Mouse (Mus musculus): ENCODE results near the gene Bpifa2. TPM values are rescaled to one million over a fixed set of nuclear protein-coding genes. Genes with fewer than 3 reads are reported as not detected.
"Not testable (repeated sequence)": the region's sequence is repeated elsewhere in the genome, so short reads cannot be mapped to it uniquely, and the experiment has no call there.

Bpifa2 gene
- polyA plus RNA-seq, 1 experiment from 2014 or later: not detected

DNA sequence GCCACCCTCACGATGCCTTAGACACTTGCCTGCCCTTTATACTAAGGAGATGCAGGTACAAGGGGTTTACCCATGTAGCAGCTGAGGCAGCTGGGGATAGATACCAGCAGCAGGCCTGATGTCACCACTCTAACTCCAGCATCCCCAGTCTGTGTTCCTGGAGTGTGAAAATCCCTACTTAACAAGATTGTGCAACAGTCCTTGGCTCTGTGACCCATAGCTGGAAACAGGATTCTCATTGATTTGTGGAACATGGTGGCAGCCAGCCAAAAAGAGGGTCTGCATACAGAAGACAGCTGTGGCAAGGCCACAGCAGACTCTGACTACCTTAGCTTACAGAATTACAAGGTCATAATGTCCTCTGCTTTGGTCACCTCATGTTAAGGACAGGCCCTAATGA lies 3.0 kb upstream of the Bpifa2 start:
- no peak overlapping the region for H3K9ac ChIP-seq (ENCODE audit: low read depth, low read length)
- no peak for ATAC-seq (ENCODE audit: low FRiP score, low TSS enrichment)
- no peak overlapping the region for H3K27ac ChIP-seq (ENCODE audit: low read depth, low read length)
- 93% methylated on average over 1 of the region's 1 CpGs for WGBS
- no peaks in the 10 kb centered on the region for H3K4me1 ChIP-seq (ENCODE audit: control insufficient read depth, insufficient read depth, low read length)
- H3K4me2 ChIP-seq (replicated peaks; ENCODE audit: low read depth, low read length): no peak overlapping the region
- no peaks in the 10 kb centered on the region for H3K27me3 ChIP-seq (ENCODE audit: control insufficient read depth, insufficient read depth, low read length)
- H3K9me3 ChIP-seq (ENCODE audit: control insufficient read depth, low read length): no peaks in the 10 kb centered on the region
- H3K36me3 ChIP-seq (ENCODE audit: control insufficient read depth, insufficient read depth, low read length): no peaks in the 10 kb centered on the region
- H3K4me3 ChIP-seq (ENCODE audit: low read length): no peak overlapping the region

DNA sequence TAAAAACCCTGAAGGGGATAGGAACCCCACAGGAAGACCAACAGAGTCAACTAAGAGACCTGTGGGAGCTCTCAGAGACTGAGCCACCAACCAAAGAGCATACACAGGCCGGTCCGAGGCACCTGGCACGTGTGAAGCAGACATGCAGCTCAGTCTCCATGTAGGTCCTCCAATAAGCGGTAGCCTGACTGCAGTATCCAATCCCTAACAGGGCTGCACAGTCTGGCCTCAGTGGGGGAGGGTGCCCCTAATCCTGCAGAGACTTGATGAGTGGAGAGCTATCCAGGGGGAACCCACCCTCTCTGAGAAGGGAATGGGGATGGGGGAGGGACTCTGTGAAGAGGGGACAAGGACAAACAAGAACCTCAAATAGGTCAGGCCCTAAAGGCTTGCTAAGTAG lies 2.3 kb upstream of the Bpifa2 start:
- no peak overlapping the region for H3K27ac ChIP-seq (ENCODE audit: low read depth, low read length)
- H3K4me3 ChIP-seq (ENCODE audit: low read length): no peak overlapping the region
- H3K4me1 ChIP-seq (ENCODE audit: control insufficient read depth, insufficient read depth, low read length): no peaks in the 10 kb centered on the region
- 93% methylated on average over 4 of the region's 4 CpGs for WGBS
- H3K9me3 ChIP-seq (ENCODE audit: control insufficient read depth, low read length): no peaks in the 10 kb centered on the region
- no peak overlapping the region for H3K9ac ChIP-seq (ENCODE audit: low read depth, low read length)
- H3K4me2 ChIP-seq (replicated peaks; ENCODE audit: low read depth, low read length): no peak overlapping the region
- no peak for ATAC-seq (ENCODE audit: low FRiP score, low TSS enrichment)
- H3K36me3 ChIP-seq (ENCODE audit: control insufficient read depth, insufficient read depth, low read length): no peaks in the 10 kb centered on the region
- no peaks in the 10 kb centered on the region for H3K27me3 ChIP-seq (ENCODE audit: control insufficient read depth, insufficient read depth, low read length)

DNA sequence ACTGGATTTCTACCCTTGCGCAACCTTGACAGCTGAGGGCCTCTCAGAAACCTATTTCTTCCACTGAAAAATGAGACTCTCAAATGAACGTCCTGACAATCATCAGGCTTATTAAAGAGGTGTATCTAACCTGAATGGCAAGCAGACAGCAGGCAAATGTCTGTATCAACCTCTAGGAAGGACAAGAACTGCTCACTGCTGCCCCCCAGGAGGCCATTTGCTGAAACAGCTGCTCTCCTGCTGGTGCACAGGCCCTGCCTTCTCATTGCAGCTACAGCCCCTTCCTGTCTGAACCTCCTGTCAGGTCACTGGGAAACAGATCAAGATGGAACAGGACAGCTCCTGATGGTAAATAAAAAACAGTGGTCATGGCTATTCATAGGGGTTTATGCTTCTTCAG lies 1.7 kb upstream of the Bpifa2 start:
- 90% methylated on average over 2 of the region's 2 CpGs for WGBS
- ATAC-seq (ENCODE audit: low FRiP score, low TSS enrichment): no peak
- no peak overlapping the region for H3K27ac ChIP-seq (ENCODE audit: low read depth, low read length)
- no peaks in the 10 kb centered on the region for H3K9me3 ChIP-seq (ENCODE audit: control insufficient read depth, low read length)
- H3K36me3 ChIP-seq (ENCODE audit: control insufficient read depth, insufficient read depth, low read length): no peaks in the 10 kb centered on the region
- H3K4me3 ChIP-seq (ENCODE audit: low read length): no peak overlapping the region
- no peaks in the 10 kb centered on the region for H3K4me1 ChIP-seq (ENCODE audit: control insufficient read depth, insufficient read depth, low read length)
- H3K4me2 ChIP-seq (replicated peaks; ENCODE audit: low read depth, low read length): no peak overlapping the region
- no peaks in the 10 kb centered on the region for H3K27me3 ChIP-seq (ENCODE audit: control insufficient read depth, insufficient read depth, low read length)
- H3K9ac ChIP-seq (ENCODE audit: low read depth, low read length): no peak overlapping the region

DNA sequence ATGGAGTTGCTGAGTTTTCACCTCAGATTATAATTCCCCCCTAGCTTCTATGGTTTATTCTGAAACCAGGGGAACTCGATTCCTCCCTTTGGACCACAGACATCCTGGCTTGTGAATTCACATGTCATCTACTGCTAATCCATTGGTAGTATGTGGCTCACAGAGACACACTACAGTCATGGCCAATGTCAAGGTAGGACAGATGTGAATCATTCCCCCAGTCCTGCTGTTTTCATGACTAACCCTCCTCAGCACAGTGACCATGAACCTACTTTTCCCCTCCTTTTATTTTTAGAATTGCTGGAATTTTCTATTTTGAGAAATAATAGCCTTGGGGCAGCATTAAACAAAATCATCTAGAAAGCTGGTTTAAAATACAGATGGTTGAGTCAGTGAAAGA lies 684 bp upstream of the Bpifa2 start:
- 82% methylated on average over 1 of the region's 1 CpGs for WGBS
- ATAC-seq (ENCODE audit: low FRiP score, low TSS enrichment): no peak
- Histone ChIP-seq H3K4me2 (replicated peaks; ENCODE audit: low read depth, low read length) (no peak overlapping the region), H3K36me3 (ENCODE audit: control insufficient read depth, insufficient read depth, low read length) (no peaks in the 10 kb centered on the region), H3K27me3 (ENCODE audit: control insufficient read depth, insufficient read depth, low read length) (no peaks in the 10 kb centered on the region), H3K9ac (ENCODE audit: low read depth, low read length) (no peak overlapping the region), H3K27ac (ENCODE audit: low read depth, low read length) (no peak overlapping the region), H3K4me1 (ENCODE audit: control insufficient read depth, insufficient read depth, low read length) (no peaks in the 10 kb centered on the region), H3K4me3 (ENCODE audit: low read length) (no peak overlapping the region), H3K9me3 (ENCODE audit: control insufficient read depth, low read length) (no peaks in the 10 kb centered on the region)

DNA sequence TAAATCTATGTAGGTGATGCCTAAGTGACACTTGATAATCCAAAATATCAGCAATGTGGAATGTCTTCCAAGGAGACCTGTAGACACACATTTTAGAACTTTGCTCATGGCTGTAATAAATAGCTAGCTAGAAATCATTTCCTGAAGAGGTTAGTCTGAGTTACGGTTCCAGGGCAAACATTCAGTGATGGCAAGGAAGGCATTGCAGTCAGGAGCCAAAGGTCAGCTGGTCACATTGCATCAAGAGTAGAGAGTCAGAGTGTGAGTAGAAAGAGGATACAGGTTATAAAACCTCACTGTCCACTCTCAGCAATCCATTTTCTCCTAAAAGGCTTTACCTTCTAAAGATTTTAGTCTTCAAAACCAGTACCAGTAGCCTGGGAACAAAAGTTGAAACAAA lies 9.9 kb downstream of the Bpifa2 start:
- ATAC-seq (ENCODE audit: low FRiP score, low TSS enrichment): no peak
- H3K4me2 ChIP-seq (replicated peaks; ENCODE audit: low read depth, low read length): no peak overlapping the region

DNA sequence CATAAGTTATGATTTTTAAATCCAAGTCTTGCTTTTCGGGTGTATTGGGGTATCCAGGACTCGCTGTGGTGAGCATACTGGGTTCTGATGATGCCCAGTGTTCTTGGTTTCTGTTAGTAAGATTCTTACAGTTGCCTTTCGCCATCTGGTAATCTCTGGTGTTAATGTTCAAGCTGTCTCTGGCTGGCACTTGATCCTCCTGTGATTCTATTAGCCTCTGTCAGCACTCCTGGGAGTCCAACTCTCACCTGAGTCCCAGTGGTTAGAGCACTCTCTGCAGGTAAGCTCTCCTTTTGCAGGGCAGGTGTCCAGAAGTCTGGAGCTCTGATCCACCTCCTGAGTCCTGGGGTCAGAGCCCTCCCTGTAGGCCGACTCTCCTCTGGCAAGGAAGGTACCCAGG lies 16.6 kb downstream of the Bpifa2 start:
- H3K9me3 ChIP-seq (ENCODE audit: control insufficient read depth, low read length); H3K27me3 ChIP-seq (ENCODE audit: control insufficient read depth, insufficient read depth, low read length); H3K4me1 ChIP-seq (ENCODE audit: control insufficient read depth, insufficient read depth, low read length); ATAC-seq (ENCODE audit: low FRiP score, low TSS enrichment); H3K9ac ChIP-seq (ENCODE audit: low read depth, low read length); H3K4me2 ChIP-seq (replicated peaks; ENCODE audit: low read depth, low read length); H3K27ac ChIP-seq (ENCODE audit: low read depth, low read length); H3K4me3 ChIP-seq (ENCODE audit: low read length); H3K36me3 ChIP-seq (ENCODE audit: control insufficient read depth, insufficient read depth, low read length): not testable (repeated sequence)
- 88% methylated on average over 4 of the region's 4 CpGs for WGBS

More for the DNA sequence above, 9.9 kb downstream of the Bpifa2 start:
- Histone ChIP-seq H3K4me1 (ENCODE audit: control insufficient read depth, insufficient read depth, low read length) (no peaks in the 10 kb centered on the region), H3K27ac (ENCODE audit: low read depth, low read length) (no peak overlapping the region), H3K4me3 (ENCODE audit: low read length) (no peak overlapping the region), H3K36me3 (ENCODE audit: control insufficient read depth, insufficient read depth, low read length) (no peaks in the 10 kb centered on the region), H3K9me3 (ENCODE audit: control insufficient read depth, low read length) (no peaks in the 10 kb centered on the region), H3K9ac (ENCODE audit: low read depth, low read length) (no peak overlapping the region), H3K27me3 (ENCODE audit: control insufficient read depth, insufficient read depth, low read length) (no peaks in the 10 kb centered on the region)
- 39% methylated on average over 1 of the region's 1 CpGs for WGBS

DNA sequence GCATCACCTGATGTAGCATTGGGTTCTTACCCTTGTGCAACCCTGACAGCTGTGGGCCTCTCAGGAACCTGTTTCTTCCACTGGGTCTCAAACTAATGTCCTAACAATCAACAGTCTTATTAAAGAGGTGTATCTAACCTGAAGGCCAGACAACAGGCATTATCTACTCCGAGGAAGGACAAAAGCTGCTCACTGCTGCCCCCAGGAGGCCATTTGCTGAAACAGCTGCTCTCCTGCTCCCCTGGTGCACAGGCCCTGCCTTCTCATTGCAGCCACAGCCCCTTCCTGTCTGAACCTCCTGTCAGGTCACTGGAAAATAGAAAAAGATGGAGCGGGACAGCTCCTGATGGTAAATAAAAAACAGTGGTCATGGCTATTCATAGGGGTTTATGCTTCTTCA lies 30.9 kb downstream of the Bpifa2 start:
- 49% methylated on average over 2 of the region's 2 CpGs for WGBS
- no peak overlapping the region for H3K4me3 ChIP-seq (ENCODE audit: low read length)
- H3K4me1 ChIP-seq (ENCODE audit: control insufficient read depth, insufficient read depth, low read length): no peaks in the 10 kb centered on the region
- no peaks in the 10 kb centered on the region for H3K9me3 ChIP-seq (ENCODE audit: control insufficient read depth, low read length)
- H3K27ac ChIP-seq (ENCODE audit: low read depth, low read length): no peak overlapping the region
- H3K4me2 ChIP-seq (replicated peaks; ENCODE audit: low read depth, low read length): no peak overlapping the region
- H3K36me3 ChIP-seq (ENCODE audit: control insufficient read depth, insufficient read depth, low read length): no peaks in the 10 kb centered on the region
- no peak overlapping the region for H3K9ac ChIP-seq (ENCODE audit: low read depth, low read length)
- ATAC-seq (ENCODE audit: low FRiP score, low TSS enrichment): no peak
- H3K27me3 ChIP-seq (ENCODE audit: control insufficient read depth, insufficient read depth, low read length): no peaks in the 10 kb centered on the region

DNA sequence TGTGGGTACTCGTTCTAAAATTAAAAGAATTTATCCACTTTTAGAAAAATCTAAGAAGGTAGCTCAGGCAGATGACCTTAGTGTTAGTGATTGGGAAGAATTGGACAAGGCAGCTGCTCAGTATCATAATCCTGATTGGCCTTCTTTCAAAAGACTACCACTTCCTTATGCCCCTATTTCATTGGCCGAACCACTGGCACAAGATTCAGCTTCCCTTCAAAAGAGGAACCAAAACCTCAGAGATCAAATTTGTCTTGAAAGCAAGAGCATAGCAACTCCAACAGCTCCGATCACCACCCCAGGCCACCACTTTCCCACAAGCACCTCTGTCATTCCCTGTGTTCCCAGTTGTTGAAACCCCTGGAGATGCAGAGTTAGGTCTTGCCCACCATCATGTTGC lies 36.7 kb downstream of the Bpifa2 start:
- no peak overlapping the region for H3K27ac ChIP-seq (ENCODE audit: low read depth, low read length)
- no peaks in the 10 kb centered on the region for H3K27me3 ChIP-seq (ENCODE audit: control insufficient read depth, insufficient read depth, low read length)
- no peak overlapping the region for H3K4me3 ChIP-seq (ENCODE audit: low read length)
- ATAC-seq (ENCODE audit: low FRiP score, low TSS enrichment): no peak
- no peak overlapping the region for H3K4me2 ChIP-seq (replicated peaks; ENCODE audit: low read depth, low read length)
- no peaks in the 10 kb centered on the region for H3K4me1 ChIP-seq (ENCODE audit: control insufficient read depth, insufficient read depth, low read length)
- no peaks in the 10 kb centered on the region for H3K36me3 ChIP-seq (ENCODE audit: control insufficient read depth, insufficient read depth, low read length)
- no peak overlapping the region for H3K9ac ChIP-seq (ENCODE audit: low read depth, low read length)
- no peaks in the 10 kb centered on the region for H3K9me3 ChIP-seq (ENCODE audit: control insufficient read depth, low read length)
- 87% methylated on average over 3 of the region's 3 CpGs for WGBS

DNA sequence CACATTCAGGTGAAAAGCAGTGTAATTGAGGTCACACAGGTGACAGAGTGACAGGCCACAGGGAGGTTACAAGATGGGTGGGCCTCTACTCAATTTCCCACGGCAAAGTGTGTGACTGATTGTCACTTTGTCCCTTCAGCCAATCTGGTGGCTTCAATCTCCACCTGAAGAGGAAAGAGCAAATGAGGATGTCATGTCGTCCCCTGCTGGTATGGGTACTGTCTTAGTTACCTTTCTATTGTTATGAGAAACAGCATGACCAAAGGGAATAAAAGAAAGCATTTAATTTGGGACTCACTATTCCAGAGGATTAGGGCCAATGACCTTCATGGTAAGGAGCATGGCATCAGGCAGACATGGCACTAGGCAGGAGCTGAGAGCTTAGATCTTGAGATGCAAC lies 50.6 kb downstream of the Bpifa2 start:
- Histone ChIP-seq H3K27ac (ENCODE audit: low read depth, low read length) (no peak overlapping the region), H3K4me2 (replicated peaks; ENCODE audit: low read depth, low read length) (no peak overlapping the region), H3K4me3 (ENCODE audit: low read length) (no peak overlapping the region), H3K9ac (ENCODE audit: low read depth, low read length) (no peak overlapping the region), H3K27me3 (ENCODE audit: control insufficient read depth, insufficient read depth, low read length) (no peaks in the 10 kb centered on the region), H3K36me3 (ENCODE audit: control insufficient read depth, insufficient read depth, low read length) (no peaks in the 10 kb centered on the region), H3K9me3 (ENCODE audit: control insufficient read depth, low read length) (no peaks in the 10 kb centered on the region), H3K4me1 (ENCODE audit: control insufficient read depth, insufficient read depth, low read length) (no peaks in the 10 kb centered on the region)
- no peak for ATAC-seq (ENCODE audit: low FRiP score, low TSS enrichment)
- 57% methylated on average over 2 of the region's 2 CpGs for WGBS

All from kidney, embryonic 14.5 days (tissue).